11 mouse cellular contexts compared by ENCODE assay signal in genomic region chr10:121902651-121903050, GRCm38 (mm10).
A peak's percentile ranks its signal among the peaks of the same experiment; 100 is the strongest.
DNase-seq lines count a peak whose midpoint lies in the region.
"Had no signal": no experiment of that assay in that cellular context is flagged by ENCODE, and none has a peak within 500 bp of the region (broad histone marks: within the 10 kb centered on the region; RNA-seq: fewer than 3 reads in every experiment).

No protein-coding gene starts in this region.

- H3K27ac ChIP-seq in limb, embryonic 10.5 days, result no peak overlapping the region
- H3K27ac ChIP-seq: embryonic facial prominence, embryonic 10.5 days had no signal

- no peaks in the 10 kb centered on the region for H3K4me1 ChIP-seq in limb, embryonic 10.5 days

- H3K9me3 ChIP-seq in limb, embryonic 10.5 days (replicated peaks), result no peaks in the 10 kb centered on the region
- H3K9me3 ChIP-seq: embryonic facial prominence, embryonic 10.5 days had no signal

- no peak overlapping the region for H3K4me3 ChIP-seq in limb, embryonic 10.5 days
- H3K4me3 ChIP-seq: embryonic facial prominence, embryonic 10.5 days had no signal

- H3K36me3 ChIP-seq in limb, embryonic 10.5 days, result no peaks in the 10 kb centered on the region

- WGBS in limb, embryonic 10.5 days, result 88% methylated on average over 8 of the region's 8 CpGs

- no peaks in the 10 kb centered on the region for H3K27me3 ChIP-seq in limb, embryonic 10.5 days (ENCODE audit: low read depth, poor library complexity, severe bottlenecking)

- DNase-seq in adrenal gland, postnatal 14 days, result peak; percentile 7
- DNase-seq in adrenal gland, adult 18-20 months (ENCODE audit: low spot score in 2 of 2), result no peak
- peak; percentile 61 for DNase-seq in 3134 (ENCODE audit: extremely low read depth, insufficient read length, low spot score)
- peak; percentile 33 for DNase-seq in adipocyte (ENCODE audit: low spot score)
- peak; percentile 38 for DNase-seq in gastrocnemius, postnatal 14 days
- no peak for DNase-seq in thymus, postnatal 10 days (ENCODE audit: low spot score in 2 of 2)
- DNase-seq in left cerebral cortex, adult 9 months (ENCODE audit: low spot score in 2 of 2), result no peak
- DNase-seq in limb, embryonic 10.5 days (ENCODE audit: low spot score), result no peak
- DNase-seq: cerebellum, postnatal 36 days; lung, postnatal 14 days had no signal

- intact Hi-C loops in gastrocnemius, postnatal 14 days (cut with DNase I; ENCODE audit: low total_unique reads), result no loop called here

Comparison
In these comparisons a context has a peak if more than half of its experiments do, and no peak if none do; other contexts are left out.
1. DNase-seq: peak in adrenal gland, postnatal 14 days (single experiment), 3134 (single experiment), adipocyte (single experiment) and gastrocnemius, postnatal 14 days (single experiment); none in adrenal gland, adult 18-20 months (0 of 2), thymus, postnatal 10 days (0 of 2), left cerebral cortex, adult 9 months (0 of 2) and limb, embryonic 10.5 days (single experiment).